Mouse (Mus musculus): Measurements from ENCODE around the gene Etv6. TPM values are rescaled to one million over a fixed set of nuclear protein-coding genes. Genes with fewer than 3 reads are reported as not detected.
"Not testable (repeated sequence)": the region's sequence is repeated elsewhere in the genome, so short reads cannot be mapped to it uniquely, and the experiment has no call there.

Etv6 gene
- polyA plus RNA-seq (2016; fragmentation: Nextera tagmentation; extraction: Ambion mirVana), result 13.5 and 13.9 TPM in 2 replicates

DNA sequence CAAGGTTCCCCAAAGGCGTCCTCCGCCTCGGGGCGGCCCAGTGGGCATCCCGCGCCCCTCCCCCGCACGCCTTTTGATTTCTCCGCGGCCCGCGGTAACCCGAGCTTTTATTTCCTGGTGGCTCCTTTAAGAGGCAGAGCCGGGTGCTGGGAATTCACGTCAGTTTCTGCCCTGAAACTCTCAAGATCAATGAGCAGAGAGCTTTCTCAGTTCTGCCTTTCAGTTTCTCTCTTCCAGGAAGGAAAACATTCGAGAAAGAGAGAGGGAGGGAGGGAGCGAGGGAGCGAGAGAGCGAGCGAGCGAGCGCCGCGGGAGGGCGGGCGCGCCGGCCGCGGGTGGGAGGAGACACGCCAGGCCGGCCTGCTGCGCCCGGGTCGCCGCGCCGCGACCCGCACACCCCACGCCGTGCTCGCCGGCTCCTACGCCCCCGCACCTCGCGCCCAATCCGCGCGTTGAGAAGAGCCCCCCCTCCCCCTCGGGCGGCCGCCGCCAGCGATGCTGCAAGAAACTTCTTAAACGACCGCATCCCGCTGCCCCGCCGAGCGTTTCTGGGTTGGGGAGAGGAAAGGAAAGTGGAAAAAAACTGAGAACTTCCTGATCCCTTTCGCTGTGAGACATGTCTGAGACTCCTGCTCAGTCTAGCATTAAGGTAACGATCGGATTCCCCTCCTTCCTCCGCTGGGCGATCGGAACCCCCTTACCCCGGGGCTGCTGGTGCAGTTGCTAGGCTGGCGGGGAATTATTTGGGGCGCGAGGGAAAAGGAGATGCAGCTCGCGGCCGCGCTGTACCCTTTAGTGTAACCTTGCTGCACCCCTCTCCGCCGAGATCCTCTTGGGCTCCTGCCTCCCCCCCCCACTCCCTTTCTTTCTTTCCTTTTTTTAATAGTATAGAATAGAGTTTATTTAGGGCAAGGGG is at the start of gene Etv6:
Etv6 (plus strand) TSS at position 211 of the 916 bp plus-strand sequence.
- H3K27ac ChIP-seq (replicated peaks), result peak within 1 kb of the TSS; percentile 100
- H3K4me3 ChIP-seq, result peak within 1 kb of the TSS; percentile 66
- no peaks in the 10 kb centered on the region for H3K36me3 ChIP-seq
- peaks cover 40% of the 10 kb centered on the region for H3K4me1 ChIP-seq
- under 1% methylated on average over 61 of the region's 78 CpGs for WGBS
- H3K9ac ChIP-seq (replicated peaks), result peak within 1 kb of the TSS; percentile 94
- no peaks in the 10 kb centered on the region for H3K27me3 ChIP-seq
- ATAC-seq (ENCODE audit: low FRiP score, low read depth), result peak; percentile 45
- no peaks in the 10 kb centered on the region for H3K9me3 ChIP-seq
- H3K4me2 ChIP-seq (replicated peaks), result peak within 1 kb of the TSS; percentile 58

DNA sequence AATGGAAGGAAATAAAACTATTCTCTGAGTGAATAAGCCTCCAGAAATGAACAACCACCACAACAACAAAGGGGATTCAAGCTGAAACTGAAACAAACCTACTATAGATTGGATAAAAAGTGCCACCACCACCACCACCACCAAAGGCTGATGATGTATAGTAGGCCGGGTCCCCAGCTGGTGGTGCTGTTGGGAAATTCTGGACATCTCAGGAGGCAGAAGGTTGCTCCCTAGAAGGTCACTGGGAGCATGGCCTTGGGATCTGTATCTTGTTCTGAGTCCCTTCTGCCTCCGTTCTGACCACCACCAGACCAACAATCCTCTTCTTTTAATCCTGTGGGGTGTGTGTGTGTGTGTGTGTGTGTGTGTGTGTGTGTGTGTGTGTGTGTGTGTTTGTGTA is 49.3 kb upstream of the Etv6 start:
- Histone ChIP-seq H3K4me1 (peaks cover 18% of the 10 kb centered on the region; the same call in 1 of the 2 replicates), H3K9me3 (no peaks in the 10 kb centered on the region), H3K27ac (replicated peaks) (no peak overlapping the region), H3K27me3 (no peaks in the 10 kb centered on the region), H3K9ac (replicated peaks) (no peak overlapping the region), H3K36me3 (no peaks in the 10 kb centered on the region), H3K4me3 (no peak overlapping the region), H3K4me2 (replicated peaks) (no peak overlapping the region)
- ATAC-seq (ENCODE audit: low FRiP score, low read depth), result no peak
- 73% methylated on average over 2 of the region's 2 CpGs for WGBS

DNA sequence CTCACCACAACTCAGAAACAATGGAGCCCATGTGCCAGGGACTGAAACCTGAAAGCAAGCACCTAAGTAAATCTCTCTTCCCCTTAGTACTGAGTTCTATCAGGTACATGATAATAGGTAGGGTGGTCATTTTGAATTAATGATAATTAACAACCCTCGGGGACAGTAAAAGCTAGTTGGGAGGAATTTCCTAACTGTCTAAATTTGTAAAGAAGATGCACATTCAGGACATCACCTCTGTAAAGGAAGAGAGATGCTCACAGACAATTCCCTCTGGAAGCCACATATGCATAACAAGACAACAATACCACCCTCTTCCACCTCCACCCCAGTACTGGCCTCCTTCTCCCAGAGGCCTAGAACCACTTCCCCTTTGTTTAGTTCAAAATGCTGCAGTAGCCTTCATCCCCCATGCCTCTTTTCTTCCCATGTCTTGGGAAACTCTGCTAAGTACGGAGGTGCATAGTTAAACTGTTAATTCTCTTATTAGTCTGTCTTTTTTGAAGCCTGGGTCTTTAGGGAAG is 48.4 kb upstream of the Etv6 start:
- Histone ChIP-seq H3K9me3 (no peaks in the 10 kb centered on the region), H3K4me1 (peaks cover 18% of the 10 kb centered on the region; the same call in 1 of the 2 replicates), H3K4me2 (replicated peaks) (no peak overlapping the region), H3K9ac (replicated peaks) (no peak overlapping the region), H3K36me3 (no peaks in the 10 kb centered on the region), H3K27me3 (no peaks in the 10 kb centered on the region), H3K4me3 (no peak overlapping the region), H3K27ac (replicated peaks) (no peak overlapping the region)
- no peak for ATAC-seq (ENCODE audit: low FRiP score, low read depth)
- WGBS, result 55% methylated on average over 2 of the region's 2 CpGs

DNA sequence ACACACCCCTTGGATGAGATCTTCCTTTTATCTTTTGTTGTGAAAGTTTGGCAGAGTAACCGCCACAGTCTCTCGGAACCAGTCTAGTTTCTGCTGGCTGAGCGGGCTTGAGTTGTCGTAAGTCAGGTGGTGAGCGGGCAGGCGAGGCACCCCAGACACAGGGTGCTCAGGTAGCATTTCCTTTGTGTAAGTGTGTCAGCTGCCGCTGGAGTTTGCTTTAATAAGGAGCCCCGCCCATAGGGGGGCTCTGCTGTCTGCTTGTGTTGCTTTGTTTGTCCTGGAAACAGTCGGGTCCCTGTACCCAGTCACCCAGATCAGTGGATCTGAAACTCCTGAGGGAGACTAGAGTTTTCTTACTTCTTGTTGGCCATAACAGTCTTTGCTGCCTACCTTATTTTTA is 47.5 kb upstream of the Etv6 start:
- H3K9me3 ChIP-seq, result no peaks in the 10 kb centered on the region
- ATAC-seq (ENCODE audit: low FRiP score, low read depth), result no peak

DNA sequence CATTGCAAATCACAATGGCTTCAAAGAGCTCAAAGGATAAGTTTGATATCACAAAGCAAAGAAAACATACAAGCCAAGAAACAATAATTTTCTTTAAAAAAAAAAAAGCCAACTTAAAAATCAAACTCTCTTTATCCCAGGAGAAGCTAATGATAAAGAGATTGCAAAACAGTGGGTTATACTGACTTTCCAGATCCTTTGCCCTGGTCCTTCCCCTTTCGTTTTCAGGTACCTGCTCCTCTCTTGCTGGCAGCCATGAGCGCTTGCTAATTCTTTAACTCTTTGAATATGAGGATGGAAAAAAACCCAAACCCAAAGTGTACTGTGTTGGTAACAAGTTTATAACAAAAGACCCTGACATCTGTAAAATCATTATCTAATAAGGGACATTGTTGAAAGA is 38.0 kb upstream of the Etv6 start:
- Histone ChIP-seq H3K36me3 (no peaks in the 10 kb centered on the region), H3K9ac (replicated peaks) (no peak overlapping the region), H3K4me3 (no peak overlapping the region), H3K27ac (replicated peaks) (no peak overlapping the region), H3K4me1 (no peaks in the 10 kb centered on the region), H3K27me3 (no peaks in the 10 kb centered on the region), H3K9me3 (no peaks in the 10 kb centered on the region), H3K4me2 (replicated peaks) (no peak overlapping the region)
- 89% methylated on average over 2 of the region's 2 CpGs for WGBS
- ATAC-seq (ENCODE audit: low FRiP score, low read depth), result no peak

More for the DNA sequence above, 47.5 kb upstream of the Etv6 start:
- Histone ChIP-seq H3K4me3 (no peak overlapping the region), H3K27ac (replicated peaks) (no peak overlapping the region), H3K27me3 (no peaks in the 10 kb centered on the region), H3K4me1 (peaks cover 18% of the 10 kb centered on the region; the same call in 1 of the 2 replicates), H3K4me2 (replicated peaks) (no peak overlapping the region), H3K36me3 (no peaks in the 10 kb centered on the region), H3K9ac (replicated peaks) (no peak overlapping the region)
- WGBS, result 53% methylated on average over 9 of the region's 9 CpGs

DNA sequence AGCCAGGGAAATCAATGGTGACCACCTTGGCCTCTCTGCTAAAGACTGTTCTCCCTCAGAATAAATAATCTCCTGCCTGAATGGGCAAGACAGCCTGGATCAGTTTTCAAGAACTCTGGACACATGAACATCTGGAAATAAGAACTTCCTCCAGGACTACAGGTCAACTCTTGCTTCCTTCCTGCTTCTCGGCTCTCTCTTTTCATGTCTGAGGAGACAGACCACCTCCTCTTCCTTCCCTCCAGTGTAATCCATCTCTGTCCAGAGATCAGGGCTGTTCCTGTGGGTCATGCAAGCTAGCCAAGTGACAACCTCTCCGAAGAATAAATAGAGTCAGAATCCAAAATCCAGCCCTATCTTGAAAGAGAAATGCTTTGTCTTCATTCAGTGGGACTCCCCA is 37.6 kb upstream of the Etv6 start:
- no peak for ATAC-seq (ENCODE audit: low FRiP score, low read depth)
- no peaks in the 10 kb centered on the region for H3K9me3 ChIP-seq
- H3K27ac ChIP-seq (replicated peaks), result no peak overlapping the region
- no peak overlapping the region for H3K9ac ChIP-seq (replicated peaks)
- H3K36me3 ChIP-seq, result no peaks in the 10 kb centered on the region
- WGBS, result 81% methylated on average over 2 of the region's 2 CpGs
- H3K4me2 ChIP-seq (replicated peaks), result no peak overlapping the region
- no peaks in the 10 kb centered on the region for H3K27me3 ChIP-seq
- no peak overlapping the region for H3K4me3 ChIP-seq
- H3K4me1 ChIP-seq, result no peaks in the 10 kb centered on the region

DNA sequence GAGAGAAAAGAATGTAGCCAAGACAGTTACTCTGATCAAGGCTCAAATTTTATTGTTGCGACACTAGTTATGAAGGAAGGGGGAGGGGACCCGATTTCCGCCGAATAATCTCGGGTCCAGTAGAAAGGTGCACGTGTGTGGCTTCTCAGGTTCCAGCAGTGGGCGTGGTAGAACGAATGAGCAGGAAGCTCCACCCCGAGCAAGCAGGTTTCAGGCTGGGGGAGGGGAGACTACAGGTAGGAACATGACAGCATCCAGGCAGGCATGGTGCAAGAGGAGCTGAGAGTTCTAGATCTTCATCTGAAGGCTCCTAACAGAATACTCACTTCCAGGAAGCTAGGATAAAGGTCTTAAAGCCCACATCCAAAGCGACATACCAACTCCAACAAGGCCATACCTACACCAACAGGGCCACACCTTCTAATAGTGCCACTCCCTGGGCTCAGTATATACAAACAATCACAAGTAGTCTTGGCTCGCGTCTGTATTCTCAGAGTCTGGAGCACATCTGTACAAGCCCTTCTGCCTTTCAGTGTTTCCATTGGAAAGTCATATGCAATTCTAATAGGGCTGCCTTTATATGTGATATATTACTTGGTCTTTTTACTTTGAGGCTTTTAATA is 20.9 kb upstream of the Etv6 start:
- WGBS, result 68% methylated on average over 6 of the region's 12 CpGs

DNA sequence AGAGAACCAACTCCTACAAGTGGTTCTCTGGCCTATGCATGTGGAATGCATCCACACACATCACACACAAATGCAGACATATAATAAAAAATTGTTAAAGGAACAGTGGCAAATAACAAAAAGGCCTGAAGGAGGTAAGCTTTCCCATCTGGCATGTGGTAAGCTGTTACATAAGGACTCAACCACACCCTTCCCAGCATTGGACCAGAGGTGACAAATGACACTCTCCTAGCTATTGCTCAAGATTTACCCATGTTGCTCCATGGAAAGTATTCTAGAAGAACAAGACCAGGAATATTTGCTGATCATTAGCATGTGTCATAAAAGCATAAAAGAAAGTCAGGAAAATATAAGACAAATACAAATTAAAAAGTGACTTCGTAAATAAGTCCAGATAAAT is 16.7 kb upstream of the Etv6 start:
- Histone ChIP-seq H3K4me2 (replicated peaks) (no peak overlapping the region), H3K9ac (replicated peaks) (no peak overlapping the region), H3K9me3 (no peaks in the 10 kb centered on the region), H3K27ac (replicated peaks) (no peak overlapping the region), H3K4me3 (no peak overlapping the region), H3K4me1 (no peaks in the 10 kb centered on the region), H3K36me3 (no peaks in the 10 kb centered on the region), H3K27me3 (no peaks in the 10 kb centered on the region)
- 85% methylated on average over 1 of the region's 1 CpGs for WGBS
- ATAC-seq (ENCODE audit: low FRiP score, low read depth), result no peak

More for the DNA sequence above, 20.9 kb upstream of the Etv6 start:
- ATAC-seq (ENCODE audit: low FRiP score, low read depth); H3K4me2 ChIP-seq (replicated peaks); H3K27me3 ChIP-seq; H3K4me3 ChIP-seq; H3K9ac ChIP-seq (replicated peaks); H3K4me1 ChIP-seq; H3K9me3 ChIP-seq; H3K36me3 ChIP-seq; H3K27ac ChIP-seq (replicated peaks): not testable (repeated sequence)

DNA sequence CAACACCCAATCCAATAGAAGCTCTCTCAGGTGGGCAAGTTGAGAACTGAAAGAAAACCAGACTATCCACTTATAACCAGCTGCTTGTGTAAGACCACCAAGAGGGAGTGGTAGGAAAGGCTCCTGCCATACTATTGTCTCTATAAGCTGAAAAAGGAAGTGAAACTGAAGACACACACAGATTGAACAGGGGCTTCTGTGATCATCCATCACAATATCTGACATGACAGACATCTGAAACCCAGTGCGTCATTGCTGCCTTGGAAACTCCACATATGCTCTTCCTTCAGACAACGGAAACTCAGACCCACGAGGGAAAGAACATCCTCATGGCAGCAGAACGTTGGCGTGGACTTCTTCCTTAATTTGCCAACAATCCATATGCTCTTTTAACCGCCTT is 14.7 kb upstream of the Etv6 start:
- Histone ChIP-seq H3K9me3 (no peaks in the 10 kb centered on the region), H3K27me3 (no peaks in the 10 kb centered on the region), H3K4me3 (no peak overlapping the region), H3K4me2 (replicated peaks) (no peak overlapping the region), H3K9ac (replicated peaks) (no peak overlapping the region), H3K27ac (replicated peaks) (no peak overlapping the region), H3K4me1 (no peaks in the 10 kb centered on the region), H3K36me3 (no peaks in the 10 kb centered on the region)
- ATAC-seq (ENCODE audit: low FRiP score, low read depth), result no peak
- WGBS, result 91% methylated on average over 6 of the region's 6 CpGs

DNA sequence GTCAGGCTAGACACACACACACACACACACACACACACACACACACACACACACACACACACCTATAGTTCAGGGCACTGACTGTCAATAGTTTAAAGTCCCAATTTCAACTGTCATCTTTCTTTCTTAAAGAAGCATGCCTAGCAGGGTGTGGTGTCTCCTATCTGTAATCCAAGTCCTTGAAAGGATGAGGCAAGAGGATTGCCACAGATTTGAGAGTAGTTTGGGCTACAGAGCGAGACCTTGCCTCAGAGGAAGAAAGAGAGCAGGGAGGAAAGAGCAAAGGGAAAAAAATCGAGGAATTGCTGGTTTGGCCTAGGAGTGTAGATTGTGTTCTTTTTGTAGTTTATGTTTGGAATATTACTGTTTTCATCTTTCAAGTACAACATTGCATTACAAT is 9.2 kb upstream of the Etv6 start:
- Histone ChIP-seq H3K36me3 (no peaks in the 10 kb centered on the region), H3K9ac (replicated peaks) (no peak overlapping the region), H3K4me1 (no peaks in the 10 kb centered on the region), H3K9me3 (no peaks in the 10 kb centered on the region), H3K4me3 (no peak overlapping the region), H3K27me3 (no peaks in the 10 kb centered on the region), H3K4me2 (replicated peaks) (no peak overlapping the region), H3K27ac (replicated peaks) (no peak overlapping the region)
- WGBS, result 92% methylated on average over 2 of the region's 2 CpGs
- ATAC-seq (ENCODE audit: low FRiP score, low read depth), result no peak

DNA sequence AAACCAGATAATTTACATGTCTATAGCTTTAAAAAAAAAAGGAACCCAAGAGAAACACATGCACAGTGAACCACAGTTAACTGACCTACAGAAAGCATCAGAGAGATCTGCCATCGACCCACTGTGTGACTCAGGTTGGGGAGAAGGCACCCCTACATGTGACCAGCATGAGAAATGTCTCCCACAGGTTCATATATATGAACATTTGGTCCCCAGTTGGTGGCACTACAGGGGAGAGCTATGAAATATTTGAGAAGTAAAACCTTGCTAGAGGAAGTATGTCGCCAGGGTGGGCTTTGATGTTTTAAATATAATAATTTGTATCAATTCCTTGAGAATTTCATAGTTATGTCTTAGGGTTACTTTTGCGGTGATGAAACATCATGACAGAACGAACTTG is 8.5 kb upstream of the Etv6 start:
- H3K4me3 ChIP-seq, result no peak overlapping the region
- no peaks in the 10 kb centered on the region for H3K27me3 ChIP-seq
- no peaks in the 10 kb centered on the region for H3K4me1 ChIP-seq
- ATAC-seq (ENCODE audit: low FRiP score, low read depth), result no peak
- no peaks in the 10 kb centered on the region for H3K36me3 ChIP-seq
- no peaks in the 10 kb centered on the region for H3K9me3 ChIP-seq
- no peak overlapping the region for H3K4me2 ChIP-seq (replicated peaks)
- no peak overlapping the region for H3K27ac ChIP-seq (replicated peaks)
- H3K9ac ChIP-seq (replicated peaks), result no peak overlapping the region
- 92% methylated on average over 4 of the region's 4 CpGs for WGBS

DNA sequence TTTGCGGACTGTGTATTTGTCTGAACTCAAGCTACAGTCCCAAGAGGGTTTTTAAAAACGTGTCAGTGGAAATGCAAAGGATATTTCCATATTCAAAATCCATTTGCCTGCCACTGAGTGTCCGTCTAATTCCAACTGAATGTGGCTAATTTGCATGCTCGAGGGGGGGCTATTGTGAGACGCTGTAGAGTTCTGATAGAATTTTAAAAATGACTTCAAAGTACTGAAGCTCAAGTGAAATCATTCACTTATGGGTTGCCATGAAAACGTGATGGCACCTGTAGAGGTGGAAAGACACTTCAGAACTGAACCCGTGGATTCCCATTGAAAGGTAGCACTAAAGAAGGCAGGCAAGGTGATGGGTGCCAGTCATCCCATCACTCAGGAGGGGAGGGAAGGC is 3.0 kb upstream of the Etv6 start:
- H3K4me1 ChIP-seq, result peaks cover 16% of the 10 kb centered on the region
- no peak for ATAC-seq (ENCODE audit: low FRiP score, low read depth)
- H3K36me3 ChIP-seq, result no peaks in the 10 kb centered on the region
- H3K4me2 ChIP-seq (replicated peaks), result no peak overlapping the region
- H3K4me3 ChIP-seq, result no peak overlapping the region
- H3K27me3 ChIP-seq, result no peaks in the 10 kb centered on the region
- H3K9me3 ChIP-seq, result no peaks in the 10 kb centered on the region
- no peak overlapping the region for H3K9ac ChIP-seq (replicated peaks)
- 22% methylated on average over 7 of the region's 7 CpGs for WGBS
- H3K27ac ChIP-seq (replicated peaks), result no peak overlapping the region
